Mouse (Mus musculus): ENCODE data around the gene Ccdc18.
"Not testable (repeated sequence)": the region's sequence is repeated elsewhere in the genome, so short reads cannot be mapped to it uniquely, and the experiment has no call there.

The Ccdc18 gene

GRCm38 (mm10) chr5:108262722-108263121 lies 130.0 kb downstream of the Ccdc18 start:
- no peak for DNase-seq (ENCODE audit: low read depth, low spot score)

- DNase-seq (ENCODE audit: low read depth, low spot score), result not testable (repeated sequence)
Measured at GRCm38 (mm10) chr5:108263785-108264184, 131.1 kb downstream of the Ccdc18 start.

DNA sequence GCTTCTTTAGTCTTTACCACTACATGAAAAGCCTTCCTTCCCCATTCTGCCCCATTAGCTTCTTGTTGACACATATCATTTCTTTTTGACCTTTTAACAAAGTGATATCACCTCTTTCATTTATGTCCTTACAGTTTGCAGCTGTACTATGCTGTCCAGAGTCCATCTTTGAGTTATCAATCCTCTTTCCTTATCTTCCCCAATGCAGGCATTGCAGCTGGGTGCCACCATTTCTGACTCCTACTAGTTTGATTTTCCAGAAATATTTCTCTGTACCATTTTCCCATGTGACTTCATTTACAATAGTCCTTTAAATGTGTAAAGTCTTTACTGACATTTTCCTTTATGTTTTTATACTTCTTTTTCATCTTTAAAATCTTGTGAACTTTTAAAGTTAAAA lies 134.3 kb downstream of the Ccdc18 start:
- DNase-seq (ENCODE audit: low read depth, low spot score), result no peak

DNA sequence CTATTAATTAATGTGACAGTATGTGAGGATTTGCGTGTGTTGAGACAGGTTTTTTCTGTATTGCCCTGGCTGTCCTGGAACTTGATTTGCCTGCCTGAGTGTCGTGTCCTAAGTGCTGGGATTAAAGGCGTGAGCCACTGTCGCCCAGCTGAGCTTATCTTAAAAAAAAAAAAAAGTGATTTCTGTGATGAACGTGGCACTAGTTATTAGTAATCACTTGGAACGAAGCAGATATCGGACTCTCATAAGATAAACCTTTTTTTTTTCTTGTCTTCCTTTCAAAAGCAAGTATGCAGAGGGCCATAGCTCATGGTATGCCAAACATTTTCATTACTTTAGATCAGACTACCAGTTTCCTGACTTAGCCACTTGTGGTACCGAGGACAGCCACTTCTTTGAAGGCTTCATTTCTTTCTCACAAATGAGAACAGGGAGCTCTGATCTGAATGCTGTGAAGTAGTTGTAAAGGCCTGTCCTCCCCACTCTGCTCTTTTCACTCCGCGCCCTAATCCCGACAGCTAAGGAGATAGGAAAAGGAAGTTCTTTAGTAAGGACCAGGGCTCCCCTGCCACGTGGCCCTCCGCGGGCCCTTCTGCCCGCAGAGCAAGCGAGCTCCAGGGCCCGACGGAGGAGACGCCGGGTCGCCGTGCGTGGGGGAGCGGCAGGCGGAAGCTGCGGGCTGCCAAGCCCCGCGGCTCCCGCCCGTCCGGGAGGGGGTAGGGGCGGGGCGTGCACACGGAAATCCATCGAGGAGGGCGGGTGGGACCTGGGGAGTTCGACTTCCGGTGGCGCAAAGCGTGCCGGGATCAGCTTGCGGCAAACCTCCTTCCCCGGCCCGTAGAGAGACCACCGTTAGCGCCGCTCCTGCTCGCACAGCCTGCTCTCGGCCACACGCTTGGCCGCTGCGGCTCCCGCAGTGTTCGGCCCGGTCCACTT lies 135.7 kb downstream of the Ccdc18 start, which contains the start of gene Dr1:
Gene Dr1 (plus strand): TSS at position 771 of the 936 bp plus-strand sequence.
- peak; percentile 95 for DNase-seq (ENCODE audit: low read depth, low spot score)

DNA sequence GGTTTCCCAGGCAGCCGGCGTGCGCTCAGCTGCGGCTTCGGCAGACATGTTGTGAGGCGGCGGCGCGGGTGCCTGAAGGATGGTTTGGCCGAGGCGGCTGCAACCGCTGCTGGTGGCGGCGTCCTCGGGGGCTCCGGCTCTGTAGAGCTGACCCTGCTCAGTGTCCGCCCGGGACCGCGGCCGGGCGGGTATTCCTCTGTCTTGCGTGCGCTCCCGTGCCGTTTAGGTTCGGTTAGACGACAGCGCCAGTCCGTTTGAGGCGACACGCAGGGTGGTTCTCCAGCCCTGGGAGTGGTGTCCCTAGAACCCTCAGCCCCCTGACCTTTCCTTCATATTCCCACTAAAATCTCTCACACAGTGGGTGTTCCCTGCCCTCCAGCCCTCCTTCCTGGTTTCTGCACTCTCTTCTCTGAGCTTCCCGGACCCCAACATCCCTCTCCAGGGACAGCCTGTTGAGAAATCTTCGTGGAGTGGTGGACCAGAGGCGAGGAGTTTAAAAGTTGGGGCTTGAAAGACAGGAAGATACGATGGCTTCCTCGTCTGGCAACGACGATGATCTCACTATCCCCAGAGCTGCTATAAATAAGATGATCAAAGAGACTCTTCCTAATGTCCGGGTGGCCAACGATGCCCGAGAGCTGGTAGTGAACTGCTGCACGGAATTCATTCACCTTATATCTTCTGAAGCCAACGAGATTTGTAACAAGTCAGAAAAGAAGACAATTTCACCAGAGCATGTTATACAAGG lies 136.6 kb downstream of the Ccdc18 start:
- DNase-seq (ENCODE audit: low read depth, low spot score), result peak; percentile 22

DNA sequence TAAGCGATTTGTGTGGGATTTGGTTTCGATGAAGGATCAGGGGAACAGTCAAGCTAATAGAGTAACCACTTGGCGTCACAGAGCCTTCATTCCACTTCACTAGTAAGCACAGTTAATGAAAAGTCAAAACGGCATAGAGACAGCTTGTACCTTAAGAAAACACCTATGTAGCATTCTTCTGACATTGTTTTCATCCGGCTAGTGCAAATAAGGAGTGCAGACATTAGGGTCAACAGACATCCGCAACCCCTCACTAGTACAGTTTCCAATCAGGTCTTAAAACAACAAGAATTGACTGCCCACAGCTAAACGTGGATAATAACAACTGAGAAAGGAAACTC lies 137.1 kb downstream of the Ccdc18 start:
- peak; percentile 14 for DNase-seq (ENCODE audit: low read depth, low spot score)

- DNase-seq (ENCODE audit: low read depth, low spot score), result peak; percentile 14
Measured at GRCm38 (mm10) chr5:108270415-108270814, 137.7 kb downstream of the Ccdc18 start.

DNA sequence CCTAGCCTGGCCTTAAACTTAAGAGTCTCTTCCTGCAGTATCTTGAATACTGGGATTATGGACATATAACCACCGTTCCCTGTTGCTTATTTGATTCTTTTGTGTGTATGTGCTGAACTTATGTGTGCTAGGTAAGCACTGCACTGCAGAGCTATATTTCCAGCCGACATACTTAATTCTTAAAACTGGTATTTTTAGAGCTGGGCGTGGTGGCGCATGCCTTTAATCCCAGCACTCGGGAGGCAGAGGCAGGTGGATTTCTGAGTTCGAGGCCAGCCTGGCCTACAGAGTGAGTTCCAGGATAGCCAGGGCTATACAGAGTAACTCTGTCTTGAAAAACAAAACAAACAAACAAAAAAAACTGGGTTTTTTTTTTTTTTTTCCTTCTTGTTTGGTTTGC lies 138.7 kb downstream of the Ccdc18 start:
- DNase-seq (ENCODE audit: low read depth, low spot score), result not testable (repeated sequence)

Measured in CD4-positive, CD25-positive, alpha-beta regulatory T cell, adult 2 months (primary cell).